Mouse (Mus musculus) kidney, adult 11 months (tissue): ENCODE measurements around the gene Pes1.
"Not testable (repeated sequence)": the region's sequence is repeated elsewhere in the genome, so short reads cannot be mapped to it uniquely, and the experiment has no call there.

Experiments used
- DNase-seq: peaks from one replicate; pipeline ENCODE4 v3.0.0; 2022

Gene Pes1

GRCm38 (mm10) chr11:3963610-3964415 is at the start of gene Pes1:
TSS of gene Pes1 (plus strand) at chr11:3963975.
- peak; percentile 87 for DNase-seq

GRCm38 (mm10) chr11:3914109-3914840 is 49.5 kb upstream of the Pes1 start, which contains the start of gene Slc35e4:
TSS of gene Slc35e4 (minus strand) at chr11:3914664.
- DNase-seq = peak; percentile 76

- no peak for DNase-seq
Measured at GRCm38 (mm10) chr11:3918738-3919137, 45.0 kb upstream of the Pes1 start.

GRCm38 (mm10) chr11:3920476-3920875 is 43.3 kb upstream of the Pes1 start:
- no peak for DNase-seq

GRCm38 (mm10) chr11:3921281-3921850 is 42.4 kb upstream of the Pes1 start:
- DNase-seq = no peak

DNA sequence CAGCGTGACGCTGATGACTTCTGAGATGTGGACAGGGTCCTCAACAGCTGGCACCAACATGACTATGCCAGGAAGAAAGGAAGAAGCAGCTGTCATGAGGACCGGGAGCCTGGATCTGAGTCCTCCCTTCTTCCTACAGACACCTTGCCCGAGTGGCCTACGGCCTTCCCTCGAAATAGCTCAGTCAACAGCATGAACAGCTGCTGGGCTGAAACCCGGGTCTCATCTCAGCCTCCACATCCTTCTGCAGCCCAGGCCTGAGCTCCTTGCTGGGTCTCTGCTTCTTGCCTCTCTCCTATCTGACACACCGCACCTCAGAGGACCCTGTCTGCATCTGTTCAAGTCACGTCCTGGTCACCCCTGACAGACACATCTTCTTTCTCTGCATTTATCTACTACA is 41.7 kb upstream of the Pes1 start:
- no peak for DNase-seq

- no peak for DNase-seq
Measured at GRCm38 (mm10) chr11:3922731-3923130, 41.0 kb upstream of the Pes1 start.

- peak; percentile 3 for DNase-seq
Measured at GRCm38 (mm10) chr11:3925916-3926315, 37.9 kb upstream of the Pes1 start.

DNA sequence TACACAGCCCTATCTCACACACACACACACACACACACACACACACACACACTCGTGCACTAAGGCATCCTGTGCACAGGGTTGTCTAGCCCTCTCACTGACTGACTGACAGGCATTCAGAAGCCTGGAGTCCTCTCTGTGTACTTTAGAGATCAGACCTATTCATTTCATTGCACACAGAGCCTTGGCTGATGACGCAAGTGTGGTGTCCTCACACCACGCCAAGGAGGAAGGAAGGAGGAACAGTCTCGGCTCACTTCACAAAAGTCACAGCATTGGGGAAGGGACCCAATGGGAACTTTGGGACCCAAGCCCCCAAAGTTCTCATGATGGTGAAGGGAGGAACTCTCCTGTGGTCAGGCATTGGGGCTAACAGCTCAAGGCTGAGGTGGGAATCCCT is 33.8 kb upstream of the Pes1 start:
- peak; percentile 15 for DNase-seq

GRCm38 (mm10) chr11:3930931-3931330 is 32.8 kb upstream of the Pes1 start:
- peak; percentile 59 for DNase-seq

GRCm38 (mm10) chr11:3931511-3932211 is 32.1 kb upstream of the Pes1 start, which contains the start of gene Tcn2:
TSS of gene Tcn2 (minus strand) at chr11:3932159.
- peak; percentile 96 for DNase-seq

GRCm38 (mm10) chr11:3933756-3934285 is 30.0 kb upstream of the Pes1 start:
- DNase-seq = no peak

DNA sequence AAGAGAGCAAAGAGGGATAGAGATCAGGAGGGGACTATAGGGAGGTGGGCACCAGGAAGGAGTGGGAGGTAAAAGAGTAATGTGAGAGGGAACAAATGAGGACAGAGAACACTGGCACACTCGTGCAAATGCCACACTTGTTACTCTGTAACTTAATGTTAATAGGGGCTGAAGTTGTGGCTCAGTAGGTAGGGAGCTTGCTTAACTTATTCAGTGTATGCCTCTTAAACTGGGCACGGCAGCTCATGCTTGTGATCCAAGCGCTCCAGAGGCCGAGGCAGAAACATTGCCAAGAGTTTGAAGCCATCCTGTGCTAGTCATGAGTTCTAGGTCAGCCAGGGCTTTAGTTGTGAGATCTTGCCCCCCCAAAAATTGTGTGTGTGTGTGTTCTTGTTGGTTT is 28.6 kb upstream of the Pes1 start:
- peak; percentile 70 for DNase-seq

GRCm38 (mm10) chr11:3936318-3936717 is 27.5 kb upstream of the Pes1 start:
- no peak for DNase-seq

GRCm38 (mm10) chr11:3937321-3937874 is 26.4 kb upstream of the Pes1 start:
- peak; percentile 87 for DNase-seq

DNA sequence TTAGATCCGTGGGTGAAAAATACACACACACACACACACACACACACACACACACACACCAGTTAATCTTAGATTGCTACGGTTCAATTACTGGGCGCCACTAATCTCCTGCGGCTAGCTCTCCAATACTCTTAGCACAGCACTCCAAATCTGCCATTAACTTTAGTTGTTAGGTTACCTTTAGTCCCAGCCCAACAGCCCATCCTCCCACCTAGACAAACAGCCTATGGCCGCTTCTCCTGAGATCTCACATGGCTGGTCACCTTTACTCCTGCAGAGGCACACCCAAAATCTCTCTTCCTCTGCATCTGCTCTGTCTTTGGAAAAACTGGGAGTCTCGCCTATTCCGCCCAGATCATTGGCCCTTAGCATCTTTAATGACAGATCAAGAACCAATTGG is 22.4 kb upstream of the Pes1 start:
- no peak for DNase-seq

DNA sequence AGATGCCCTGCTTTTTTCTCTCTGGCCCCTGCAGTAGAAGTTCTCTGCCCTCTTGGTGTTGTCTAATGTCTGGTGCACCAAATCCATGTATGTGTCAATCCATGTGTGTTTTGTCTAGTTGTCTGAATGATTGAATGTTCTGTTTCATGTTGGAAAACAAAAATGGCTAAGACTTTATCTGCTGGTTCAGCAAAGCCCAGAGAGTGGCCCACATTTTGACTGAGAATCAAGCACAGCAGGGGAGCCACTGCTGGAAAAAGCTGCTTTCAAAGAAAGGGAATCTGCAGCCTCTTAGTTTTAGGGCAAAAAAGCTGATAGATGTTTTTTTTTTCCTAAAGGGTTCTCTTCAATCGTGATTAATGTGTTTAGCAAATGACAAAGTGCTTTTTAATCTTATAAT is 17.4 kb upstream of the Pes1 start:
- no peak for DNase-seq

DNA sequence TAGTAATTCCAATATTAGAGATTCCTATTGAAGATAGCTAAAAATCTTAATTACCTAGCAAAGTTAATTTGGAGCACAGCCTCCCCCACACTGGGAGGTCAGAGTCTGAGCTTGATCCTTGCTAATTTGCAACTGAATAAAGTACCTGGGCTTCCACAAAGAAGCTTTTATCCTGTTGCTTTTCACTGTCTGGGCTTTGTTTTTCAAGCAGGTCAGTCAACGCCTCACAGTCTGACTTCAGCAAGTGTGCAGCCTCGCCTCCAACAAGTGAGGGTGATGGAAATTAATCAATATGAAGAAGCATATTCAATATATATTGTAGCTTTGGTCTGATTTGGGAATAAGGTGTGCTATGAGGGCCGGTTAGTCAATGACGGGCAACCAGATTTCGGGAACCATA is 8.9 kb upstream of the Pes1 start:
- not testable (repeated sequence) for DNase-seq

DNA sequence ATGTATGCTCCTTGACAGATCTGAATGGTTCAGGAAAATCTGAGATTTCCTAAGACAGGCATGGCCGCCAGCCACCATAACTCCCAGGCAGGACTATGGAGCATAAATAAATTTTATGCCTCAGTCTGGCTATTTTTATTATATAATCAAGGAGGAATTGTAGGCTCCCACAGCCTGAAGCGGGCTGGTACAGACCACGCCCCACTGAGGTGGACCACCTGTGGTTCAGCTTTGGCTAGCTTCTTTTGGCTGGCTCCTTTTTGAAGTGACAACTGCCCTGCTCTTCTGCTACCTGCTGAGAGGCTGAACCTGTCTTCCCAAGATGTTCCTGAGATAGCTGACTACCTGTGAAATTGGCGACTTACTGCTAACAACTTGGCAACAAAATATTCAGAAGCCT is 8.4 kb upstream of the Pes1 start:
- DNase-seq = not testable (repeated sequence)

- no peak for DNase-seq
Measured at GRCm38 (mm10) chr11:3960901-3961300, 2.9 kb upstream of the Pes1 start.

DNA sequence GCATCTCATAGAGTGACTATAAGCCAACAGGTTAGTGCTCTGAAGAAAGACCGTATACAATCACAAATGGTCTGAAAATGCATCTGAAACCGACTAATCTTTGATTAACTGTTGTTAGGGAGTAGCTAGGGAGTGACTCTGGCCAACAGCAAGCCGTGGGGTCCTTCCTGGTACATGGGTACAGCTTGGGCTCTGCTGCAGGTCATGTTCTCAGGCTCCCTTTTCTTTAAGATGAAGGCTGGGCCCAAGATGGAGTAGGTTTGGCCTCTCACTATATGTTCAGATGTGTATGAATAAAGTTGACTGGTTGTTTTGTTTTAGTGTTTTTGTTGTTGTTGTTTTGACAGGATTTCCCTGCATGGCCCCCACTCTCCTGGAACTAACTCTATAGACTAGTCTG is 2.0 kb upstream of the Pes1 start:
- DNase-seq = no peak

- peak; percentile 50 for DNase-seq
Measured at GRCm38 (mm10) chr11:3963155-3963554, 620 bp upstream of the Pes1 start.
